In genomic region chr7:96272068-96272467, GRCm38 (mm10) we compare ENCODE assay signal across 16 mouse cellular contexts.
"Had no signal": no experiment of that assay in that cellular context is flagged by ENCODE, and none has a peak within 500 bp of the region (broad histone marks: within the 10 kb centered on the region; RNA-seq: fewer than 3 reads in every experiment).

No protein-coding gene starts in this region.

- H3K4me2 ChIP-seq: liver, embryonic 15.5 days; lung, embryonic 15.5 days; midbrain, embryonic 13.5 days; neural tube, embryonic 12.5 days; stomach, embryonic 15.5 days had no signal

- H3K36me3 ChIP-seq: liver, embryonic 15.5 days; lung, embryonic 15.5 days; midbrain, embryonic 13.5 days; neural tube, embryonic 12.5 days; stomach, embryonic 15.5 days had no signal

- DNase-seq: liver, postnatal 0 days; lung, adult 2 months; lung, postnatal 14 days; lung, postnatal 36 days; right cerebral cortex, postnatal 14 days; thymus, postnatal 14 days; thymus, postnatal 36 days had no signal

- H3K9me3 ChIP-seq: liver, embryonic 15.5 days; lung, embryonic 15.5 days; stomach, embryonic 15.5 days had no signal

- H3K27ac ChIP-seq: liver, embryonic 15.5 days; lung, embryonic 15.5 days; macrophage; midbrain, embryonic 13.5 days; neural tube, embryonic 12.5 days; stomach, embryonic 15.5 days; stomach, postnatal 0 days had no signal

- H3K4me3 ChIP-seq: liver, embryonic 15.5 days; lung, embryonic 15.5 days; megakaryocyte, embryonic 14.5 days; midbrain, embryonic 13.5 days; neural tube, embryonic 12.5 days; stomach, embryonic 15.5 days had no signal

- H3K9ac ChIP-seq: liver, embryonic 15.5 days; liver, postnatal 0 days; lung, embryonic 15.5 days; midbrain, embryonic 13.5 days; neural tube, embryonic 12.5 days; stomach, embryonic 15.5 days had no signal

- H3K4me1 ChIP-seq: liver, embryonic 15.5 days; megakaryocyte, embryonic 14.5 days; neural tube, embryonic 12.5 days; stomach, embryonic 15.5 days had no signal

- H3K27me3 ChIP-seq: liver, embryonic 15.5 days; lung, embryonic 15.5 days; megakaryocyte, embryonic 14.5 days; neural tube, embryonic 12.5 days; stomach, embryonic 15.5 days had no signal

- ATAC-seq: liver, postnatal 0 days; lung, postnatal 0 days; midbrain, embryonic 13.5 days had no signal
